Mouse (Mus musculus) ovary, postnatal 36 days (tissue): ENCODE measurements around the gene Hnrnpdl.

Source experiments
- DNase-seq: peaks from one replicate; pipeline ENCODE4 v3.0.0; 2022; ENCODE audit warnings: low spot score, mixed read lengths

Gene Hnrnpdl

DNA sequence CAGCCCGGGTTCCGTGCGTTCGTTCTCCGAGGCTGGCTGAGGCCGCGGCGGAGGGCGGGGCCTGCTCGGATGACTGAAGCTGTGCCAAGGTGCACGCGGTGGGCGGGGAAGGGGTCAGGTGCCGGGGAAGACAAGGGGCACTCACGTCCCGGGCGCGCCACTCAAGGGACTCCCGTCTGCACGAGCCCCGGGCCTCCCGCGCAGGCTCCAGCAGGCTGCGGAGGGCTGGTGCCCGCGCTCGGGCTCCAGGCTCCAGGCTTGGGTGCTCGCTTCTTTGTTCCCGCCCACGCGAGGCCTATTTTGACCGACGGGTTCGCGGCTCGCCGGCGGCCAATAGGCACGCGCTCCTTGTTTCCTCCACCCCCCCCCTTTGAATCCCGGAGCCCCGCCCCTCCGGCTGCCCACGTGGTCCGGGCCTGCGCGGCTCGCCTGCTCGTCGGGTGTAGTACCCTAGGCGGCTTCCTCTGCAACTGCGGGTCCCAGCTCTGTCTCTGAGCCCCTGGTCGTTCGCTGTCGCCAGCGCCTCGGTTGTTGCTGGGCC lies at the start of gene Hnrnpdl, which contains the start of gene Enoph1:
TSS of gene Hnrnpdl (minus strand) at position 63 of the 541 bp plus-strand sequence.
TSS of gene Enoph1 (plus strand) at position 384 of the 541 bp plus-strand sequence.
- DNase-seq, result peak; percentile 92

- no peak for DNase-seq
Observed at GRCm38 (mm10) chr5:100085097-100085496, 45.6 kb upstream of the Hnrnpdl start.

GRCm38 (mm10) chr5:100083953-100084562 lies 44.6 kb upstream of the Hnrnpdl start:
- DNase-seq, result no peak

DNA sequence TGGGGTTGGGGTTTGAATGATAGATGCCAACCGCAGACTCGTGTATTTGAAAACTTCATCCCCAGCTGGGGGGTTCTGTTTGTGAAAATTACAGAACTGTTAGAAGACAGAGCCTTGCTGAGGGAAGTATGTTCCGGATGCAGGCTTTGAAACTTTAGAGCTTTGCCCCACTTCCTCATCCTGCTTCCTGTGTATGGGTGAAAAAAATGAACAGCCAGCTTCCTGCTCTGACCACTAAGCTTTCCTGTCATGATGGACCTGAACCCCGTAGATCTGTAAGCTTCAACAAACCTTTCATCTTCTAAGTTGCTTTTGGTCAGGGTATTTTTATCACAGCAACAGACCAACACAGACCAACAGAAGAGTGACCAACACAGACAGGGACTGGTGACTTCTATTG lies 42.5 kb upstream of the Hnrnpdl start:
- no peak for DNase-seq

DNA sequence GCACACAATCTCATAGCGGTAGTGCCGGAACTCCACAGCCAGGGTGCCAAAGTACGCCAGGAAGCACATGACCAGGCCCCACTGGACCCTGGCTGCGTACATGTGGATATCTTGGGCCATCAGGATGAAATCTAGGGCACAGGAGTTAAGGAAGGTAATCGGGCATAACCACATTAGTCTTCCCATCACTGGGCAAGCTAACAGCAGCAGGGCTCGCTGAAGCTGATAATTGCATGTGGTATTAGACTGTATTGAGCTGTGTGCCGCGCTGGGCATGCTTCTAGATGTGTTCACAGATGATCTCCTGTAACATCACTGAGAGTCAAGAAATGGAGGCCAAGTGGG lies 40.4 kb upstream of the Hnrnpdl start:
- no peak for DNase-seq

GRCm38 (mm10) chr5:100079040-100079930 lies 39.8 kb upstream of the Hnrnpdl start:
- DNase-seq, result no peak

DNA sequence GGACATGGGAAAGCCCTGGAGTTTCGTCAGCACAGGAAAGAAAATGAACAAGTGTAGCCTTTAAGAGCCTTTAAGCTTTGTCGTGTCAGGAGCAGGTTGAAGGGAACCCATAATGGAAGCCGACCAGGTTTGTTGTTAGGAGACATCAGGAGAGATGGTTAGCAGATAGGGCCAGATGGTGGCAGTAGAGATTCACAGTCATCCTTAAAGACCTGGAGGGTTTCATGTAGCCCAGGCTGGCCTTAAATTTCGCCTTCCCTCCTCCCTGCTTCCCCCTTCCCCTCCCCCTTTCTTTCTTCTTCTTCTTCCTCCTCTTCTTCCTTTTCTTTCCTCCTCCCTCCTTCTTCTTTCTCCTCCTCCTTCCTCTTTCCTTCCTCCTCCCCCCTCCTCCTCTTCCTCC lies 35.1 kb upstream of the Hnrnpdl start:
- no peak for DNase-seq

DNA sequence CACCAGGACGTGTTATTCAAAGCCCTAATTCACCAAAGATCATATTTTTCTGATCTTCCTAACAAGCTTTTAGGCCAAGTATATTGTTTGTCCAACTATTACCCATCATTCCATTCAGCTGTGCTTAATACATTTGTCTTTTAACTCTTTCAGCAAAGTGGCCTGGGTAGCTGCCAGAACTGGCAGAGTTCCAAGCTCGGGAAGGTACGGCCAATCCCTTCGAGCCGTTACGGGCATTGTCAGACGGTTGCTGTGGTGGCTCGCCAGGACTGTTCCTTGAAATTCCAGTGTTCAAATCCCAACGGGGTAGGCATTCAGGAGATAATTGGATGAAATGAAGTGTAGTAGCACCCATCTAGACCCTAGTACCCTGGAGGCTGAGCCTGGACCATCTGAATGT lies 33.1 kb upstream of the Hnrnpdl start:
- DNase-seq, result no peak

- DNase-seq, result no peak
Observed at GRCm38 (mm10) chr5:100071541-100071940, 32.1 kb upstream of the Hnrnpdl start.

GRCm38 (mm10) chr5:100070255-100070654 lies 30.8 kb upstream of the Hnrnpdl start:
- peak; percentile 82 for DNase-seq

GRCm38 (mm10) chr5:100069526-100069925 lies 30.1 kb upstream of the Hnrnpdl start:
- DNase-seq, result no peak

DNA sequence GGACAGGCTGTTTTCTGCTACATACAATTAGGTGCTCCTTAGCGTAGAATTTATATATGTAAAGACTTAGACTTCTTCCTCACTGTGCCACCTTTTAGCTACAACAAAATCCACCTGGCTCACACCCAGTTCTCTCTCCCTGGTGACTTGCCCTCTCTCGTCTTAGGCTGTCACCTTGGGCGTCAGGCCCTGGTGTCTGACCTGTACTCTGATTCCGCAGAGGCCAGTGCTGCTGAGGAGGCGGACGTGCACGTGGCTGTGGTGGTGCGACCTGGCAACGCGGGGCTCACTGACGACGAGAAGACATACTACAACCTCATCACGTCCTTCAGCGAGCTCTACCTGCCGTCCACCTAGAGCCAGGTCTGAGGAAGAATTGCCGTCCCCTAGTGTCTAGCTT lies 28.1 kb upstream of the Hnrnpdl start:
- no peak for DNase-seq

DNA sequence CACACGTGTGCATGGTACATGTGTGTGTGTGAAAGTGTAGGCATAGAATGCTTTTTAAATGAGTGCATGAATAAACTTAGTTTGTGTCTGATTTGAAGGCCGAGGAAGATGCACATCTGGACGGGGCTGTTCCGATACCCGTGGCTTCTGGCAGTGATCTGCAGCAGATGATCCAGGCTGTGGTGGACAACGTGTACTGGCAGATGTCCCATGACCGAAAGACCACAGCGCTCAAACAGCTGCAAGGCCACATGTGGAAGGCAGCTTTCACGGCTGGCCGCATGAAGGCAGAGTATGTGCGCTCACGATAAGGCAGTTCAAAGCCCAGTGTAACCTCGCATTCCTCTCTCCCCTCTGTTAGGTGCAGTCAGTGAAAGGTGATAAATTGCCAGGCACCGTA lies 21.4 kb upstream of the Hnrnpdl start:
- no peak for DNase-seq

DNA sequence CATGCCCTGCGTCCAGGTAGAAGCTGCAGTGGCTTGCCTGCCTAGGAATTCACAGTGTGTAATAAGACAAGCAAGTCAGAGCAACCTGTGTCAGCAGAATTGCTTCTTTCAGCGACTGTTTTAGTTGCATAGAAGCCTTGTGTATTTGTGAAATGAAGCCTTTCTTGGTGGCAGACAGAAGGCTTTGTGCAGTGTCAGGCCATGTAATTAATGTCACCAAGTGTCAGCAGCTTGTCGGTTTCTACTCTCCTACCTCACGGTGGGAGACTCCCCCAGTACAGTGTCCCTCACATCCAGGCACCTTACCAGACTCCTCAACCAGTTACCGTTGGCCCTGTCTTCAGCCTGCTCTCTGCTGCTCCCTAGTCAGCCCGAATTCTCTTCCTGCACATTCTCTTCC lies 19.9 kb upstream of the Hnrnpdl start:
- DNase-seq, result no peak

GRCm38 (mm10) chr5:100058729-100059128 lies 19.3 kb upstream of the Hnrnpdl start:
- no peak for DNase-seq

DNA sequence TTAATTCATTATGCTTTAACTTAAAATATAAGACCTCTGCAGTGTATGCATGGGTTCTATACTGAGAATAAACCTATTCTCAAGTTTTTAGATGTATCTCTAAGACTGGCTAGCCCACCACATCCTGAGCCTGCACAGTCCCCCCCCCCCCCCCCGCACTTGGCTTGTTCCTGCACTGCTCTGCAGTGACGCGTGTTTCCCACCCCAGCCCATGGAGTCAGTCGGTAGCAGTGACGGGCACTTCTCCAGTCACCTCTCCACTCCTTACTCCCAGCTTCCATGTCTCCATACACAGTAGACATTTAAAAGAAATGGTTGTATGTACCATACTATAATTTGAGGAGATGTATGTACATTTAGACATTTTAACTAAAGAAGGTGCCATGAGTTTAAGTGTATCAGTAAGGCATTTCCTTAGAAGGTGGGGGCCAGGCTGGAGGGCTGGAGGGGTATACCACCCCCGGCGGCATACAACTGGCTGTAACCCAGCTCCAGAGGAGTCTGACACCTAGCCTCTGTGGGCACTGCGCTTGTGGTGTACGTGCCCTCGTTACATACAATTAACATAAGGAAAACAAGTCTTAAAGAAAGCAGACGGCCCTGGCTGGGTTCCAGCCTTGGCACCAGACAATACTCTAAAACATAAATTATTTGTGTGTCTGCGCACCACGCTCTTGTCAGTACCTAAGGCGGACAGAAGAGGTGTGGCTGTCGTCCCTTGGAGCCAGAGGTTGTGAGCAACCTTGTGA lies 18.2 kb upstream of the Hnrnpdl start:
- no peak for DNase-seq

GRCm38 (mm10) chr5:100055866-100056369 lies 16.5 kb upstream of the Hnrnpdl start:
- no peak for DNase-seq

- DNase-seq, result no peak
Observed at GRCm38 (mm10) chr5:100054807-100055547, 15.5 kb upstream of the Hnrnpdl start.

GRCm38 (mm10) chr5:100052728-100053127 lies 13.3 kb upstream of the Hnrnpdl start:
- no peak for DNase-seq

- DNase-seq, result no peak
Observed at GRCm38 (mm10) chr5:100049904-100050303, 10.4 kb upstream of the Hnrnpdl start.

GRCm38 (mm10) chr5:100047871-100048270 lies 8.4 kb upstream of the Hnrnpdl start:
- DNase-seq, result no peak
